Mouse (Mus musculus): ENCODE measurements around the gene 1700008O03Rik.

DNA sequence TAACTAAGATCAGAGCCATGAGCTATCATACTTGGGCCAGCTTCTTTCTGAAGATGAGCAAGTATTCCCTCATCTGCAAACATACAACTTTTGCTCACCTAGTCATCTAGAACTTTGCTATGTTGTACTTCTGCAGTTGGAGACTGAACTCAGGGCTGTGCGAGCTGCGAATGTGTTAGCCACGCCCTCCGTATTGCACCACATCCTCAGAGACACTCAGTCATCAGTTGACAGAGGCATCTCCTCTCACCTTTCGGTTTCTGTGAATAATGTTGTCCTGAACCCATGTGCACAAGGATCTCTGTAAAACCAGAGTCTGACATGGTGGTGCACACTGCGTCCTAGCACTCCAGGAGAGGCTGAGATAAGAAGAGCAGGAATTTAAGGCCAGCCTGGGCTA is 16.1 kb upstream of the 1700008O03Rik start:
- no peak for TF ChIP-seq CTCF (IDR thresholded peaks at IDR 0.05)
- TF ChIP-seq POLR2A (IDR thresholded peaks at IDR 0.05; ENCODE audit: insufficient read depth, low read depth, low read length), result no peak
- no peak for TF ChIP-seq EP300 (IDR thresholded peaks at IDR 0.05; ENCODE audit: insufficient read depth, low read depth, low read length)
